Mouse (Mus musculus) G1E (cell line): ENCODE results near the gene Lsm14a.

ENCODE experiments used
- CTCF ChIP-seq: IDR thresholded peaks from 2 replicates; pipeline ENCODE4 v1.5.1; 2012; ENCODE audit warnings: low read depth, low read length, inconsistent platforms, mixed read lengths
- GATA1 ChIP-seq: IDR thresholded peaks from 2 replicates; pipeline ENCODE4 v1.6.1; 2012; ENCODE audit warnings: borderline replicate concordance, low read length, inconsistent platforms, mixed read lengths

DNA sequence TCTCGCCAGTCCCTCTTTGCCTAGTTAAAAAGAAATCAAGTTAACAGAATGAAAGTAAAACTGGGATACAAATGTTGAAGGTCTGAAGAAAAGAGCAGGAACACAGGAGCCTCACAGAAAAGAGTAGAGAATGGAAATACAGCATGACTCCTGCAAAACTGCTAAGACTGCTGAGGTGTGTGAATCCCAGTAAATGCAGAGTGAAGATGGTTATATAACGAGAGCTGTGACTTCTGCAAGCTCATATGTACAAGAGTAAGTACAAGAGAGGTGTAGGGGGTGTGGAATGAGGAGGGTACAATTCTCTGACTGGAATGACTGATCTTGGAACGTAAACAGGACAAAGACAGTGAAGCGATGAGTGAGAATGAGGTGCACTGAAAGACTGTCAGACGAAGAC, 11.4 kb downstream of the Lsm14a start:
- TF ChIP-seq CTCF = no peak
- no peak for TF ChIP-seq GATA1
